Mouse (Mus musculus) forebrain, embryonic 14.5 days (tissue): ENCODE measurements around the gene Tbx4. TPM values are rescaled to one million over a fixed set of nuclear protein-coding genes. Genes with fewer than 3 reads are reported as not detected.

Experiments used
- ATAC-seq: fragments of 200-750 bp; cut with Nextera tagmentation; 2 replicates; pipeline ENCODE4 v1.8.0; 2017; ENCODE audit warnings: mild to moderate bottlenecking, moderate library complexity
- DNase-seq: peaks from one replicate; pipeline ENCODE4 v3.0.0-alpha.2; 2015; ENCODE audit warnings: low spot score
- H3K27ac ChIP-seq: fragments of 300-500 bp; sonication (generic); 2 replicates; pipeline ENCODE4 v1.5.1; 2014; ENCODE audit warnings: low read depth, mild to moderate bottlenecking, control low read depth, low read length, moderate library complexity
- H3K27me3 ChIP-seq: fragments of 300-500 bp; sonication (generic); replicated peaks from 2 replicates; pipeline ENCODE4 v1.6.1; 2014; ENCODE audit warnings: low read length, control low read depth, mixed read lengths; ENCODE audit not compliant: control insufficient read depth, insufficient read depth
- H3K36me3 ChIP-seq: fragments of 300-500 bp; sonication (generic); 2 replicates; pipeline ENCODE4 v1.6.1; 2014; ENCODE audit warnings: low read length, control low read depth; ENCODE audit not compliant: control insufficient read depth, insufficient read depth
- H3K4me1 ChIP-seq: fragments of 300-500 bp; sonication (generic); 2 replicates; pipeline ENCODE4 v1.6.1; 2014; ENCODE audit warnings: antibody characterized with exemption, low read length, control low read depth; ENCODE audit not compliant: control insufficient read depth, insufficient read depth
- H3K4me2 ChIP-seq: fragments of 300-500 bp; sonication (generic); 2 replicates; pipeline ENCODE4 v1.6.1; 2014; ENCODE audit warnings: mild to moderate bottlenecking, control low read depth, low read length
- H3K4me3 ChIP-seq: fragments of 300-500 bp; sonication (generic); 2 replicates; pipeline ENCODE4 v1.5.1; 2014; ENCODE audit warnings: low read depth, low read length, control low read depth
- H3K9ac ChIP-seq: fragments of 300-500 bp; sonication (generic); 2 replicates; pipeline ENCODE4 v1.6.1; 2014; ENCODE audit warnings: mild to moderate bottlenecking, low read length, control low read depth, moderate library complexity
- H3K9me3 ChIP-seq: fragments of 300-500 bp; sonication (generic); replicated peaks from 2 replicates; pipeline ENCODE4 v1.6.1; 2016; ENCODE audit warnings: low read length, control low read depth, mixed read lengths; ENCODE audit not compliant: control insufficient read depth
- WGBS: fragments of 180-500 bp; shearing (Covaris S2); extraction: QIAGEN DNeasy Blood & Tissue Kit; methylation state at CpG from one replicate; pipeline ENCODE4 v1.1.7; 2014; 5-methylcytosine and 5-hydroxymethylcytosine counted together
- polyA plus RNA-seq: library from polyadenylated mRNA; unstranded; fragments of >200 nt; fragmentation: Nextera tagmentation; extraction: Ambion mirVana; gene quantifications from 2 replicates; pipeline ENCODE4 v1.2.1, GENCODE M21; 2014

The Tbx4 gene
- 0.11 and 0.13 TPM in 2 replicates for polyA plus RNA-seq

DNA sequence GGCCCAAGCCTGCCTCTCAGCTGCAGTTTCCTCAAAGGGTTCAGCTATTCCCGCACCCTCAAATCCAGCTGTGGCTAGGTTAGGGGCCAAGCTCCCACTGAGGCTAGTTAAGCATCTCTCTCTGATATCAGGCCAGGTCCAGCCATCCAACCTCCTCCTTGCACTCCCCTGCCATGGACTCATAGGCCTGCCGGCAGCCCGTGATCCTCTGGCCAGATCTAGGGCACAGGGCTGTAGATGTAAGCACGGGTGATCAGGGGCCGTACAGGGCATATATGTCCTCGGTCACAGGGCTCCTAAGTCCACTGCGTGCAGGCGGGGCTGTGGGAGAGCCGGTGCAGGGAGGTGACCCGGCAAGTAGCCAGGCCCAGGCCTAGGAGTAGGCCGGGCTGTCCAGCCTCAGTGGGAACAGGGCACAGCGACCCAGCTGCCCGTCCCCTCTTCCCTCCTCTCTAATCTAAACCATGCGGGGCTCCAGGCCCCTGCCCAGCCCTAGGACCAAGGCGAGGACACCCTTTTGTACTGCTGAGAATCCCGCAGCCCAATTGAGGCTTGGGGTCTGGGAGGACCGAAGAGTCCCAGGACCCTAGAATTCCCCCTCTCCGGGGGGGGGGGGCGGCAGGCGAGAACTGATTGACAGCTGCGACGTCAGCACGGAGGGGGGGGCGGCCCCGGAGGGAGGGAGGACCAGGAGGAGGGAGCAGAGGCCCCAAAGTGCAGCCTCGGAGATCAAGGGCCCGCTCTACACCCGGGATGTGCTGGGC, at the start of gene Tbx4:
Gene Tbx4, plus strand, starts transcription at position 758 of the 764 bp plus-strand sequence.
- no peak within 1 kb of the TSS for H3K4me2 ChIP-seq
- no peak for DNase-seq
- H3K4me1 ChIP-seq = no peaks in the 10 kb centered on the region
- ATAC-seq = no peak
- H3K9me3 ChIP-seq = no peaks in the 10 kb centered on the region
- 9% methylated on average over 24 of the region's 28 CpGs for WGBS
- H3K4me3 ChIP-seq = no peak within 1 kb of the TSS
- H3K27ac ChIP-seq = no peak within 1 kb of the TSS
- no peaks in the 10 kb centered on the region for H3K36me3 ChIP-seq
- no peak within 1 kb of the TSS for H3K9ac ChIP-seq
- H3K27me3 ChIP-seq = peaks cover 44% of the 10 kb centered on the region

DNA sequence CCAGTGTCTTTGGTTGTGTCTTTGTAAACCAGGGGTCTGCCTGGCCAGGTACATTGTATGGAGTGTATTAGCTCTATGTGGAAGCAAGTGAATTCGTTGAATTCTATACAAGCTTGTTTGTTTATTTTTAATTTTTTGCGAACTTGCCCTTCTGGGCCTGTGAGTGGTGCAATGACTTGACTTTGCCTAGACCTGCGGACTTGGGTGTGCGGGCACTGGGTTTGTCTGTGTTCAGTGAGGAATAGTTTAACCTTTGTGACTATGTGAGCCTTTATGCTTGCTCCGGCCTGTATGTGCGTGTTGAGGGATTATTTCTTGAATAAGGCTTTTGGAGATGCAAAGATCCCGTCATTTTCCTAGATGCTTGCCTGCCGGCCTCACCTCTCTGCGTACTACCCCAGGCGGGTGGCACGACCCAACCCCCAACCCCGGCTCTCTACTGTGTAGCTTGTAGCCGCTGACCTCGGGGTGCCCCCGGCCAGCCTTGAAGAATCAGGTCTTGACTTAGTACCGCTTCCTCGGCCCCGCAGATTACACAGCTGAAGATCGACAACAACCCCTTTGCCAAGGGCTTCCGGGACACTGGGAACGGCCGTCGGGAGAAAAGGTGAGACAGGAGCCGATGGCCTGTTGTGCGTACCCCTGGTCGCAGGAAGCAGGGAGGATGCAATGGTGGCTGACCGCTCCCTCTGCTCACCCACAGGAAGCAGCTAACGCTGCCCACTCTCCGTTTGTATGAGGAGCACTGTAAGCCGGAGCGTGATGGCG, 49.5 kb upstream of the Tbx4 start:
- DNase-seq (no peak), ATAC-seq (no peak)
- peak overlapping the region; percentile 9; the same call in 1 of the 2 replicates for H3K4me3 ChIP-seq
- no peaks in the 10 kb centered on the region for H3K36me3 ChIP-seq
- H3K27me3 ChIP-seq = peaks cover 82% of the 10 kb centered on the region
- H3K4me2 ChIP-seq = no peak overlapping the region
- peaks cover 8% of the 10 kb centered on the region; the same call in 1 of the 2 replicates for H3K4me1 ChIP-seq
- under 1% methylated on average over 32 of the region's 32 CpGs for WGBS
- H3K9ac ChIP-seq = no peak overlapping the region
- no peak overlapping the region for H3K27ac ChIP-seq
- H3K9me3 ChIP-seq = no peaks in the 10 kb centered on the region

DNA sequence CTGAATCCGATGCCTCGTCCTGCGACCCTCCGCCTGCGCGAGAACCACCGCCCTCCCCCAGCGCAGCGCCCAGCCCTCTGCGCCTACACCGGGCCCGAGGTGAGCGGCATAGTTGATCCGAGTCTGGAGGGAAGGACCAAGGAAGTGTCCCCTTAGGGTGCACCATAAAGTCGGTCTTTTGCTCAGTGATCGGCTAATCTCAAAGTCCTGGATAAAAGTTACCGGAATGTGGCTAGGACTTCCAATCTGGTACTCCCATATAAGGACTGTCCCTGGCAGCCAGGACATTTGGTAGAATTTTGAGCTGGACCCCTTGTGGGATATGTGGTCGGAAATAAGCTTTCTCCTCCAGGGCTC, 49.0 kb upstream of the Tbx4 start:
- no peak for DNase-seq
- no peaks in the 10 kb centered on the region for H3K36me3 ChIP-seq
- no peak overlapping the region for H3K4me2 ChIP-seq
- H3K4me1 ChIP-seq = peaks cover 8% of the 10 kb centered on the region; the same call in 1 of the 2 replicates
- H3K27me3 ChIP-seq = peaks cover 82% of the 10 kb centered on the region
- H3K9ac ChIP-seq = no peak overlapping the region
- under 1% methylated on average over 18 of the region's 18 CpGs for WGBS
- no peaks in the 10 kb centered on the region for H3K9me3 ChIP-seq
- no peak overlapping the region for H3K27ac ChIP-seq
- H3K4me3 ChIP-seq = peak overlapping the region; percentile 9; the same call in 1 of the 2 replicates
- ATAC-seq = no peak

DNA sequence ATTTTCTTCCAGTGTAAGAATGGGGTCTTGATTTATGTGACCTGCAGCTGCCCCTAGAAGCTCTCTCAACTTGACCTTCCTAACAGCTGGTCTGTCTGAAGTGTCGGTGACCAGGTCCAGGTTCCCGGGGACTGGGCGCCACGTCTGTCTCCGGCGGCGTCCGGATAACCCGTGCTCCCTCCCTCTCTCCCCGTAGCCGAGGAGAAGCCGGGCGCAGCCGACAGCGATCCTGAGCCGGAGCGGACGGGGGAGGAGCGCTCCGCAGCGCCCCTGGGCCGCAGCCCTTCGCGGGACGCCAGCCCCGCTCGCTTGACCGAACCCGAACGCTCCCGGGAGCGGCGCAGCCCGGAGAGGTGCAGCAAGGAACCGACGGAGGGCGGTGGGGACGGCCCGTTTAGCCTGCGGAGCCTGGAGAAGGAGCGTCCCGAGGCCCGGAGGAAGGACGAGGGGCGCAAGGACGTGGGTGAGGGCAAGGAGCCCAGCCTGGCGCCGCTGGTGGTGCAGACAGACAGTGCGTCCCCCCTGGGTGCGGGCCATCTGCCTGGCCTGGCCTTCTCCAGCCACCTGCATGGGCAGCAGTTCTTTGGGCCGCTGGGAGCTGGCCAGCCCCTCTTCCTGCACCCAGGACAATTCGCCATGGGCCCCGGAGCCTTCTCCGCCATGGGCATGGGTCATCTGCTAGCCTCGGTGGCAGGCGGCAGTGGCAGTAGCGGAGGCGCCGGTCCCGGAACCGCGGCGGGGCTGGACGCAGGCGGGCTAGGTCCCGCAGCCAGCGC, 48.4 kb upstream of the Tbx4 start:
- ATAC-seq (no peak), DNase-seq (no peak)
- H3K9ac ChIP-seq = no peak overlapping the region

DNA sequence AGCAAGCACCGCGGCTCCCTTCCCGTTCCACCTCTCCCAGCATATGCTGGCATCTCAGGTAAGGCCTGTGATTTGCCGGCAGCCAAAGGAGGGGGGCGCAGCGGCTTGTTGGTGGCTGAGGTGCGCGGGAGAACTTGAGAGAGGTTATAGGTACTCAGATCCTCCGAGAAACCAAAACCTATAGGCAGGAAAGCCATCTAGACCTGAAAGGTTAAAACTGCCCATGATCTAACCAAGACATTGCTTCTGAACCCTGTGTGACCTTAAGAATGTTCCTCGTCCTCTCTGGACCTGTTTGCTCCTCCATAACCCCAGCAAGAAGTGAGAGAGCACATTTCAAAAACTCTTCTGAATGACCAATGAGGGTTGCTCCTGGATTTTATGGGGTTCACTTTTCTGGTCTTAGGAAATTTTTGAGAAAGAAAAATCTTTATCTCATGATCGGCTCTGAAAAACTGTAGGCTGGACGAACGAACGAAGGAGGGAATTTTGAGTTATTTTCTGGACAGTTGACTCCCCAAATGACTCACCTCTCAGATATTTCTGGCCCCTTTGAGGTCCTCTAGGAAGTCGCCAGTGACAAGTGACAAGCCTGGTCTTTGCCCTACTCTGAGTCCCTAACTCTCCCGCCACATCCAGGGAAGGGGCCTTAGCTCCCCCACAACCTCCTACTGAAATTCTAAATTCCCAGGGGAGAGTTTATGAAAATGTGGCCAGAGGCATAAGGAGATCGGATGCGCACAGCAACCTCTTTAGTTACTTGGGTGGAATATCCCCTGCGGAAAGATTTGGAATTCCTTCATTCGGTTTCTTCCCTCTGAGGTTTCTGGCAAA, 47.6 kb upstream of the Tbx4 start:
- H3K27ac ChIP-seq = no peak overlapping the region
- H3K9ac ChIP-seq = no peak overlapping the region
- H3K36me3 ChIP-seq = no peaks in the 10 kb centered on the region
- peaks cover 95% of the 10 kb centered on the region for H3K27me3 ChIP-seq
- 0 out of 2 replicates have a peak overlapping the region, but pooled peaks have one; percentile 10 for H3K4me3 ChIP-seq
- no peaks in the 10 kb centered on the region for H3K9me3 ChIP-seq
- ATAC-seq = no peak
- 3% methylated on average over 20 of the region's 20 CpGs for WGBS
- peaks cover 9% of the 10 kb centered on the region for H3K4me1 ChIP-seq
- H3K4me2 ChIP-seq = no peak overlapping the region
- no peak for DNase-seq

More for the DNA sequence above, 48.4 kb upstream of the Tbx4 start:
- Histone ChIP-seq H3K27me3 (peaks cover 87% of the 10 kb centered on the region), H3K4me1 (peaks cover 7% of the 10 kb centered on the region), H3K27ac (no peak overlapping the region), H3K4me3 (peak overlapping the region; percentile 10; the same call in 1 of the 2 replicates), H3K4me2 (peak overlapping the region; percentile 20; the same call in 1 of the 2 replicates), H3K9me3 (no peaks in the 10 kb centered on the region), H3K36me3 (no peaks in the 10 kb centered on the region)
- under 1% methylated on average over 67 of the region's 67 CpGs for WGBS

DNA sequence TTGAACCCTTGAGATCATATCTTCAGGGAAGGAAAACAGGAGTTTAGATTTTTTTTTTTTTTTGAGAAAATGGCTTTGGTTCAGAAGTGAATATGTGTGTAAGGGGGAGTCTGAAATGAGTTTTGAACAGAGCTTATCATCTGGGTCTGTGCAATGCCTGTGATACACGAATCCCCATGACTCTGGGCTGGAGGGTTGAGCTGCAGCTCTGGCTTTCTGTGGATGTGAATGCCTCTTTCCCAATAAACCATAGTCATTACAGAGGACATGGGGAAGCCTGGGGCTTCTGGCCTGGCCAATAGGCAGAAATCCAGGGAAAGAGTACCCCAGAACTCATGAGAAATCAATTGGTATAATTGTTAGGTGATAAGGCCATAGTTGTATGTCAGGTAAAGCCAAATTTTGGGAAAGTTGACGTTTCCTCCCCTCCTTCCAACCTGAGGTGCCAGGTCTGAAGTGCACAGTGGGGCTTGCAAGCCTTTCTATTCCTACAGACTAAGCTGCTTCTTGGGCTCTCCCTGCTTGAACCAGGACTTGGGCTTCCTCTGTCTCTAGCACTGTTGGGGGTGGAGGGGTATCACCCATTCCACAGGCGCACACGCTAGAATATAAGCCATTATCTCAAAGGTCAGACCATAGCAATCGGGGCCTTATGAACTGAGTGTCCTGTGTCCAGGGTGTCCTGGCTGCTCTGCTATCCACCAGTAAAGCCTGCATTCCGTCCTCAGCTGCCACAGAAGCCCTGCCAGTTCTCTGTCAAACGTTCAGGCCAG, 46.8 kb upstream of the Tbx4 start:
- Histone ChIP-seq H3K4me3 (no peak overlapping the region), H3K9me3 (no peaks in the 10 kb centered on the region), H3K27ac (no peak overlapping the region), H3K27me3 (peaks cover 89% of the 10 kb centered on the region), H3K4me1 (peaks cover 11% of the 10 kb centered on the region), H3K9ac (no peak overlapping the region), H3K4me2 (no peak overlapping the region), H3K36me3 (no peaks in the 10 kb centered on the region)
- DNase-seq = no peak
- no peak for ATAC-seq
- WGBS = 4% methylated on average over 7 of the region's 7 CpGs

DNA sequence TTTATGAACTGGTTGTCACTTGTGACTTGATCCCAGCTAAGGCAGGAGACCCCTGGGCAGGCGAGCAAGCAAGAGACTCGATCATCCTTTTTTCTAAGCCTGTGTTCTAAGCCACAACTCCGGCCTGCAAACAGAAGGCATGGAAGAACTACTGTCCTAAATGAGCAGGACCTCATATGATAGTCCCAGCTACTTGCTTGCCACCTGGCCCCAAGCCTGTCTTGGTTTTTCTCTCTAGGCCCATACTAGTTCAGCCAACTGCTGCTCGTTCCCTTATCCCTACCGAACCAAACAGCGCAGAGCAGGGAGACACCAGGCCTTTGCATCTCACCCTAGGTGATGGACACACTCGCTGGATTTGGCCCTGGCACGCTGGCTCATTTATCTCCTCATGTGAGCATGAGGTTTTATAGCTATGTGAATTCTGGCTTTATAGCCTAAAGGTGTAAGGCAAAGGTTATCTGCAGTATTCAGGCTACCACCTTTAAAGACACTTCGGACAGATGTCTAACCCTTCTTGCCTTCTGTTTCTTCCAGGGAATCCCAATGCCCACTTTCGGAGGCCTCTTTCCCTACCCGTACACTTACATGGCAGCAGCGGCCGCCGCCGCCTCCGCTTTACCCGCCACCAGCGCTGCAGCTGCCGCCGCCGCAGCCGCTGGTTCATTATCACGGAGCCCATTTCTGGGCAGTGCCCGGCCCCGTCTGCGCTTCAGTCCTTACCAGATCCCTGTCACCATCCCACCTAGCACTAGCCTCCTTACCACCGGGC, 46.0 kb upstream of the Tbx4 start:
- Histone ChIP-seq H3K27ac (no peak overlapping the region), H3K36me3 (no peaks in the 10 kb centered on the region), H3K4me1 (peaks cover 11% of the 10 kb centered on the region), H3K27me3 (peaks cover 87% of the 10 kb centered on the region), H3K4me2 (peak overlapping the region; percentile 15; the same call in 1 of the 2 replicates), H3K9me3 (no peaks in the 10 kb centered on the region), H3K4me3 (peak overlapping the region; percentile 4; the same call in 1 of the 2 replicates), H3K9ac (no peak overlapping the region)
- 3% methylated on average over 27 of the region's 27 CpGs for WGBS
- peak; percentile 37 for DNase-seq
- ATAC-seq = no peak
